Mouse (Mus musculus) bone marrow macrophage, adult 2 months (primary cell): ENCODE data around the gene Frmd4a. TPM values are rescaled to one million over a fixed set of nuclear protein-coding genes. Genes with fewer than 3 reads are reported as not detected.

ENCODE experiments used
- H3K27ac ChIP-seq: 2 replicates; pipeline ENCODE4 v1.5.1; 2012; ENCODE audit warnings: low read depth, low read length; ENCODE audit not compliant: insufficient read depth
- H3K4me1 ChIP-seq: 2 replicates; pipeline ENCODE4 v1.6.1; 2012; ENCODE audit warnings: low read length; ENCODE audit not compliant: control insufficient read depth, insufficient read depth
- H3K4me3 ChIP-seq: 2 replicates; pipeline ENCODE4 v1.5.1; 2012; ENCODE audit warnings: mild to moderate bottlenecking, low read length, moderate library complexity; ENCODE audit not compliant: insufficient read depth
- CTCF ChIP-seq: IDR thresholded peaks from 2 replicates; pipeline ENCODE4 v1.5.1; 2012; ENCODE audit warnings: low read depth, mild to moderate bottlenecking, low read length, moderate library complexity
- POLR2A ChIP-seq: IDR thresholded peaks from 2 replicates; pipeline ENCODE4 v1.6.1; 2012; ENCODE audit warnings: mild to moderate bottlenecking, low read depth, low read length, borderline replicate concordance
- polyA plus RNA-seq: library from polyadenylated mRNA; stranded (reverse); fragments of >200 nt; gene quantifications from 2 replicates; pipeline ENCODE4 v1.2.4, GENCODE M21; 2012; ENCODE audit not compliant: missing spikeins, insufficient read depth, insufficient read length

The Frmd4a gene
- polyA plus RNA-seq, 1 experiment: 29.7 TPM

- Histone ChIP-seq H3K4me3 (no peak overlapping the region), H3K27ac (no peak overlapping the region), H3K4me1 (no peaks in the 10 kb centered on the region)
- no peak for TF ChIP-seq POLR2A
- no peak for TF ChIP-seq CTCF
These were observed 175.7 kb downstream of the Frmd4a start for GRCm38 (mm10) chr2:4193206-4193605.

GRCm38 (mm10) chr2:4194324-4195014 lies 177.0 kb downstream of the Frmd4a start:
- Histone ChIP-seq H3K27ac (no peak overlapping the region), H3K4me3 (no peak overlapping the region), H3K4me1 (no peaks in the 10 kb centered on the region)
- no peak for TF ChIP-seq POLR2A
- no peak for TF ChIP-seq CTCF

GRCm38 (mm10) chr2:4196041-4196440 lies 178.5 kb downstream of the Frmd4a start:
- TF ChIP-seq CTCF: no peak
- no peak for TF ChIP-seq POLR2A
- no peak overlapping the region for H3K27ac ChIP-seq
- H3K4me3 ChIP-seq: no peak overlapping the region
- H3K4me1 ChIP-seq: no peaks in the 10 kb centered on the region

DNA sequence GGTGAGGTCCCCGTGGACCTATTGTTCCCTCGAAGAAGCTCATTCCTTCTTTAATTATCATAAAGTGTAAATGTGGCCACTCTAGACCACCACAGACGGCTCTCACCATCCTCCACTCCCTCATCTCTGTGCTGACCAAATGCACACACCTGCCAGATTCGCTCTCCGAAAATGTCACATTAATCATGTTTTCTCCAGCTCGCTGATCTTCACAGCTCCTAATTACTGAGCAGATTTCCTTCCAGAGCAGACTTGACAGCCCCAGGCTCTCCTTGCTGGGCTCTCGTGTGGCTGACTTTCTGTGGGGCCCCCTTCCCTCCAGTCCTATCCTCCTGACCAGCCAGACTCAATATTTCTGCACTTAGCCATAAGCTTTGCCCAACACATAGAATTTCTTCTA lies 191.7 kb downstream of the Frmd4a start:
- no peak overlapping the region for H3K4me3 ChIP-seq
- H3K27ac ChIP-seq: no peak overlapping the region
- no peaks in the 10 kb centered on the region for H3K4me1 ChIP-seq
- TF ChIP-seq CTCF: no peak
- TF ChIP-seq POLR2A: no peak

DNA sequence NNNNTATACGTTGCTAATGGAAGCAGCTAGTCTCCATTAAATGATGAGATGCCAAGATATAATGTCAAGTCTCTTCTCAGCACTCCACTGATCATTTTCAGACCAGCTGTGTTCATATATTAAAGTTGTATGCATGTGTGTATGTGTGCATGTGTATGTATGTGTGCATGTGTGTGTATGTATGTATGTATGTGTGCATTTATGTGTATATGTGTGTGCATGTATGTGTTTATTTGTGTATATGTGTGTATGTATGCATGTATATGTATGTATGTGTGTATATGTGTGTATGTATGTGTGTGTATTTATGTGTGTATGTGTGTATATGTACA lies 204.9 kb downstream of the Frmd4a start:
- TF ChIP-seq POLR2A (no peak), CTCF (no peak)
- H3K27ac ChIP-seq: no peak overlapping the region
- H3K4me3 ChIP-seq: no peak overlapping the region
- peaks cover 6% of the 10 kb centered on the region for H3K4me1 ChIP-seq

- no peak for TF ChIP-seq POLR2A
- TF ChIP-seq CTCF: no peak
- no peak overlapping the region for H3K27ac ChIP-seq
- H3K4me1 ChIP-seq: peaks cover 6% of the 10 kb centered on the region
- H3K4me3 ChIP-seq: no peak overlapping the region
These were observed 205.8 kb downstream of the Frmd4a start for GRCm38 (mm10) chr2:4223316-4223715.

DNA sequence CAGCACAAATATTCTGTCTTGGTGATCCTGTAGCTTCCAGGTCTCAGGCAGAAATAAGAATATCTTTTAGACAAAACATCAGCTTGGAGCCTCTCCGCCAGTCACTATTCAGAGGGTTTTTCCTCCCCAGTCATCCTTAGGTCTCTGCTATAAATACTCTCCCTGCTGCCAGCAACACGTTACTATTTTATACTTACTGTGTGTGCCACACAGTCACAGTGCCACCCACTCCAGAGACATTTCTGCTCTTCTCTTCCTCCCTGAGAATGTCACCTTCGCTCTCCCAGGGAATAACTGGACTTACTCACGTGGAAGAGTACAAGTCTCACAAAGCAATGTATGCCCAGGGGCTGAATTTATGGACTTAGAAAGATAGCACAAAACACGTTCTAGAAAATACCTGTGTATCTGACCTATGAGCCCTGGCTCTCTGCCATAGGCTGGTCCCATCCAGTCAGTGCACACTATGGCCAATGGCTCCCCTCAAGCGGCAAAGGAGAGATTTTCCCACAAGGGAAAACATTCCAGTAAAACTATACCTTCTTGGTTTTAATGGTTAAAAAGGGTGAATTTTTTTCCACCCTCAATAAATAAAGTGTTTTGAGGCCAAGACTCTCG lies 209.5 kb downstream of the Frmd4a start:
- no peak overlapping the region for H3K4me3 ChIP-seq
- TF ChIP-seq POLR2A (no peak), CTCF (no peak)
- H3K4me1 ChIP-seq: peaks cover under 1% of the 10 kb centered on the region
- no peak overlapping the region for H3K27ac ChIP-seq

DNA sequence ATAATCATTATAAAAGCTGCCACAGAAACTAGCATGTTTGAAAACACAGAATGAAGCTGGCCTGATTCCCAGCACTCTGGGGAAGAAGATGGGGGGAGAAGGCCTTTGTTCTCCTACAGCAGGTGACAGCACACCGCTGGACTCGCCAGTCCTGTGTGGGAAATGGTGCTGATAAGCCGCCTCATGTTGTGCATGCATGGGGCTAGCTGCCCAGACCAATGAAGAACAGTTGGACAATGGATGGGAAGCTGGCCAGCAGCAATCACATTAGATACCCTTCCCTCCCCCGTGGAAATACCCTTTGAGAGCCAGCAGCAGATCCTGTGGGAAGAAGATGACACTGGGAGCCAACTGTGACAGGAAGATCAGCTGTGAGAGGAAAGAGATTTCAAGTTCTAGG lies 210.0 kb downstream of the Frmd4a start:
- Histone ChIP-seq H3K4me1 (no peaks in the 10 kb centered on the region), H3K4me3 (no peak overlapping the region), H3K27ac (no peak overlapping the region)
- TF ChIP-seq CTCF (no peak), POLR2A (no peak)

- Histone ChIP-seq H3K4me3 (no peak overlapping the region), H3K4me1 (no peaks in the 10 kb centered on the region), H3K27ac (no peak overlapping the region)
- TF ChIP-seq POLR2A (no peak), CTCF (no peak)
These were observed 211.0 kb downstream of the Frmd4a start for GRCm38 (mm10) chr2:4228510-4228909.

DNA sequence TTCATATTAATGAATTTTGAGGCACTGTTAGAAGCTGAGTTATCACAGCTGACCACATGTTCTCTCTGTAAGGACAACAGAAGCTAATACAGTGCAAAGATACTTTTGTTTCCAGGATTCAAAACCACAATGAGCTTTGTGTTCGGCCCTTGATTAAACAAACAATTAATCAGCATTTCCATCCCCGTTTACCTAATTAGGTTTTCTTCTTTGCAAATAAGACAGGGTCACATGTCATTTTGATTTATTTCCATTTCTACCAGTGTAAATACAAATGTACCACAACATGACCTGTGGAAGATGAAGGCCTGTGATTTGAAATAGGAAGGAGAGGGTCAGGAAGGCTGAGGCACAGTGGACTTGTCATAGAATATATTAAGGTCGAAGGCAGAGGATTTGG lies 214.8 kb downstream of the Frmd4a start:
- no peaks in the 10 kb centered on the region for H3K4me1 ChIP-seq
- H3K27ac ChIP-seq: no peak overlapping the region
- no peak for TF ChIP-seq POLR2A
- TF ChIP-seq CTCF: no peak
- H3K4me3 ChIP-seq: no peak overlapping the region
